Mouse (Mus musculus): ENCODE results near the gene Pkn3. TPM values are rescaled to one million over a fixed set of nuclear protein-coding genes. Genes with fewer than 3 reads are reported as not detected.
"Not testable (repeated sequence)": the region's sequence is repeated elsewhere in the genome, so short reads cannot be mapped to it uniquely, and the experiment has no call there.

The Pkn3 gene
- polyA plus RNA-seq (2012; rRNA removed), result 18.6 and 22.3 TPM in 2 replicates

GRCm38 (mm10) chr2:30077502-30078348, at the start of gene Pkn3:
Gene Pkn3, plus strand, starts transcription at chr2:30077684.
- peak; percentile 81 for DNase-seq (ENCODE audit: low spot score)

- DNase-seq (ENCODE audit: low spot score), result no peak
These were observed 45.1 kb upstream of the Pkn3 start for GRCm38 (mm10) chr2:30032244-30032846.

- DNase-seq (ENCODE audit: low spot score), result no peak
These were observed 44.5 kb upstream of the Pkn3 start for GRCm38 (mm10) chr2:30032957-30033356.

- DNase-seq (ENCODE audit: low spot score), result no peak
These were observed 39.7 kb upstream of the Pkn3 start for GRCm38 (mm10) chr2:30037762-30038161.

GRCm38 (mm10) chr2:30038370-30038769, 39.1 kb upstream of the Pkn3 start:
- DNase-seq (ENCODE audit: low spot score), result no peak

GRCm38 (mm10) chr2:30039687-30040086, 37.8 kb upstream of the Pkn3 start:
- no peak for DNase-seq (ENCODE audit: low spot score)

GRCm38 (mm10) chr2:30042445-30042844, 35.0 kb upstream of the Pkn3 start:
- peak; percentile 61 for DNase-seq (ENCODE audit: low spot score)

GRCm38 (mm10) chr2:30044550-30044949, 32.9 kb upstream of the Pkn3 start:
- no peak for DNase-seq (ENCODE audit: low spot score)

GRCm38 (mm10) chr2:30047127-30047526, 30.4 kb upstream of the Pkn3 start:
- no peak for DNase-seq (ENCODE audit: low spot score)

GRCm38 (mm10) chr2:30048101-30048501, 29.4 kb upstream of the Pkn3 start:
- no peak for DNase-seq (ENCODE audit: low spot score)

GRCm38 (mm10) chr2:30048699-30049388, 28.6 kb upstream of the Pkn3 start, which contains the start of gene Wdr34:
Gene Wdr34, minus strand, starts transcription at chr2:30048881.
- peak; percentile 96 for DNase-seq (ENCODE audit: low spot score)

GRCm38 (mm10) chr2:30049831-30050230, 27.7 kb upstream of the Pkn3 start:
- DNase-seq (ENCODE audit: low spot score), result no peak

- DNase-seq (ENCODE audit: low spot score), result no peak
These were observed 25.3 kb upstream of the Pkn3 start for GRCm38 (mm10) chr2:30051992-30052761.

GRCm38 (mm10) chr2:30055310-30055709, 22.2 kb upstream of the Pkn3 start:
- not testable (repeated sequence) for DNase-seq (ENCODE audit: low spot score)

- no peak for DNase-seq (ENCODE audit: low spot score)
These were observed 20.7 kb upstream of the Pkn3 start for GRCm38 (mm10) chr2:30056736-30057135.

- DNase-seq (ENCODE audit: low spot score), result no peak
These were observed 20.1 kb upstream of the Pkn3 start, which contains the start of gene Set for GRCm38 (mm10) chr2:30057223-30057904. Gene Set, plus strand, starts transcription at chr2:30057378.

- no peak for DNase-seq (ENCODE audit: low spot score)
These were observed 19.1 kb upstream of the Pkn3 start for GRCm38 (mm10) chr2:30058418-30058817.

GRCm38 (mm10) chr2:30061215-30062166, 16.0 kb upstream of the Pkn3 start:
- DNase-seq (ENCODE audit: low spot score), result peak; percentile 46

- DNase-seq (ENCODE audit: low spot score), result peak; percentile 66
These were observed 15.0 kb upstream of the Pkn3 start for GRCm38 (mm10) chr2:30062249-30063093.
